Mouse (Mus musculus) forebrain, embryonic 10.5 days (tissue): ENCODE data around the gene Kank3. TPM values are rescaled to one million over a fixed set of nuclear protein-coding genes. Genes with fewer than 3 reads are reported as not detected.

Experiments
- DNase-seq: peaks from one replicate; pipeline ENCODE4 v3.0.0-alpha.2; 2017; ENCODE audit warnings: low spot score; ENCODE audit errors: extremely low spot score
- H3K27ac ChIP-seq: fragments of 300-500 bp; sonication (generic); 2 replicates; pipeline ENCODE4 v1.5.1; 2016; ENCODE audit warnings: mild to moderate bottlenecking
- H3K27me3 ChIP-seq: fragments of 300-500 bp; sonication (generic); 2 replicates; pipeline ENCODE4 v1.6.1; 2016; ENCODE audit warnings: mild to moderate bottlenecking; ENCODE audit not compliant: poor library complexity, severe bottlenecking
- H3K36me3 ChIP-seq: fragments of 300-500 bp; sonication (generic); replicated peaks from 2 replicates; pipeline ENCODE4 v1.6.1; 2016; ENCODE audit warnings: mild to moderate bottlenecking, moderate library complexity
- H3K4me1 ChIP-seq: fragments of 300-500 bp; sonication (generic); 2 replicates; pipeline ENCODE4 v1.6.1; 2016
- H3K4me3 ChIP-seq: fragments of 300-500 bp; sonication (generic); 2 replicates; pipeline ENCODE4 v1.5.1; 2016; ENCODE audit warnings: mild to moderate bottlenecking, moderate library complexity
- H3K9me3 ChIP-seq: fragments of 300-500 bp; sonication (generic); 2 replicates; pipeline ENCODE4 v1.6.1; 2016; ENCODE audit warnings: mild to moderate bottlenecking, moderate library complexity
- WGBS: fragments of 180-500 bp; shearing (Covaris S2); methylation state at CpG from one replicate; pipeline ENCODE4 v1.1.7; 2016; 5-methylcytosine and 5-hydroxymethylcytosine counted together
- polyA plus RNA-seq: library from polyadenylated mRNA; unstranded; fragments of >200 nt; fragmentation: Nextera tagmentation; extraction: Ambion mirVana; gene quantifications from 2 replicates; pipeline ENCODE4 v1.2.1, GENCODE M21; 2016

Gene Kank3
- 22.7 and 27.9 TPM in 2 replicates for polyA plus RNA-seq

GRCm38 (mm10) chr17:33810334-33811141 is at the start of gene Kank3:
Gene Kank3 (plus strand): TSS chr17:33810519.
- no peaks in the 10 kb centered on the region for H3K9me3 ChIP-seq
- peak within 1 kb of the TSS; percentile 63 for H3K4me3 ChIP-seq
- WGBS, result 1% methylated on average over 36 of the region's 36 CpGs
- H3K36me3 ChIP-seq, result 0 out of 2 replicates have a peak, but pooled peaks cover under 1% of the 10 kb centered on the region
- H3K27ac ChIP-seq, result peak within 1 kb of the TSS; percentile 59
- peaks cover 19% of the 10 kb centered on the region for H3K4me1 ChIP-seq
- H3K27me3 ChIP-seq, result peaks cover 14% of the 10 kb centered on the region
- peak; percentile 88 for DNase-seq

- H3K36me3 ChIP-seq, result no peaks in the 10 kb centered on the region
- DNase-seq, result no peak
- H3K27ac ChIP-seq, result no peak overlapping the region
- no peak overlapping the region for H3K4me3 ChIP-seq
- 75% methylated on average over 3 of the region's 3 CpGs for WGBS
- H3K27me3 ChIP-seq, result no peaks in the 10 kb centered on the region
- no peaks in the 10 kb centered on the region for H3K4me1 ChIP-seq
- H3K9me3 ChIP-seq, result no peaks in the 10 kb centered on the region
Measured at GRCm38 (mm10) chr17:33766389-33766788, 43.9 kb upstream of the Kank3 start.

GRCm38 (mm10) chr17:33771617-33772016 is 38.7 kb upstream of the Kank3 start:
- H3K4me1 ChIP-seq, result no peaks in the 10 kb centered on the region
- H3K27me3 ChIP-seq, result no peaks in the 10 kb centered on the region
- H3K4me3 ChIP-seq, result no peak overlapping the region
- no peak for DNase-seq
- no peaks in the 10 kb centered on the region for H3K9me3 ChIP-seq
- 96% methylated on average over 4 of the region's 4 CpGs for WGBS
- no peak overlapping the region for H3K27ac ChIP-seq
- peaks cover 21% of the 10 kb centered on the region for H3K36me3 ChIP-seq

DNA sequence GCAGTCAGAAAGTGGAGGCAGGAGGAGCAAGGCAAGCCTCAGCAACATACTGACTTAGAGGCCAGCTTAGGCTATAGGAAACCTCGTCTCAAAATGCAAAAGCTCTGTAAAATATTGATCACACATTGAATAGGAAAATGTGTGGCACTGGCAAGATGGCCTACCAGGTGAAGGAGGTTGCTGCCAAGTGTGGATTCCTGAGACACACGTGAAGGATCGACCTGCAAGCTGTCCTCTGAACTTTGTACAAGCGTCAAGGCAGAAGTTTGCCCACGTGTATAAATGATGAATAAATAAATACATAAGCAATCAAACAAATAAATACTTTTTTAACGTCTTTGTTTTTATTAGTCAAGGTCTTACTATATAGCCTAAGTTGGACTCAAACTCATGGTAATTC is 36.9 kb upstream of the Kank3 start:
- no peak for DNase-seq
- no peak overlapping the region for H3K27ac ChIP-seq
- no peak overlapping the region for H3K4me3 ChIP-seq
- 83% methylated on average over 6 of the region's 6 CpGs for WGBS
- H3K4me1 ChIP-seq, result peaks cover 2% of the 10 kb centered on the region
- H3K9me3 ChIP-seq, result no peaks in the 10 kb centered on the region
- no peaks in the 10 kb centered on the region for H3K27me3 ChIP-seq
- H3K36me3 ChIP-seq, result peaks cover 40% of the 10 kb centered on the region

DNA sequence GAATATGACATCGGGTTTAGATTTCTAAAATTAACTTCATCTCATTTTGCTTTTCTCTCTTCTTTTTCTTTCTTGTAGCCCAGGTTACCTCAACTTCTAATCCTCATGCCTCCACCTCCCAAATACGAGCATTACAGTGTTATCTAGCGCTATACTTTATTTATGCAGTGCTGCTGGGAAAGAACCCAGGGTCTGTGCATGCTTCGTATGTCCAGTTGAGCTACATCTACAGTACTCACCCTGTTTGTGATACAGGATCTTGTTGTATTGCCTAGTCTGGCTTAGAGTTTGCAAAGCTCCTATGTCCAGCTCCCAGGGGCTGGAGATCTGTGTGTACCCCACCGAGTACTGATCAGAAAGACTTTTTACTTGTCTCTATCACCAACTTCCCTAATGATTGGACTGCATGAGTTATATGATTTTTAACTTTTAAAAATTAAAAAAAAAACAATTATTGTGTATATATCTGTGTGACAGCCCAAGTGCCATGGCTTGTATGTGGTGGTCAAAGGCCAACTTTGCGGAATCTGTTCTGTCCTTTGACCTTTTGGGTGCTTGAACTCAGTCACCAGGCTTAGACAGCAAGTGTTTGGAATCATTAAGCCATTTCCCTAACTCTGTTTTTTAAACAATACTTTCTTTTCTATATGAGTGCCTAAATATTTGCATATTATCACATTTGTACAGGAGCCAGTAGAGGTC is 36.3 kb upstream of the Kank3 start:
- Histone ChIP-seq H3K9me3 (no peaks in the 10 kb centered on the region), H3K4me1 (peaks cover 8% of the 10 kb centered on the region), H3K27ac (no peak overlapping the region), H3K27me3 (no peaks in the 10 kb centered on the region), H3K36me3 (peaks cover 44% of the 10 kb centered on the region), H3K4me3 (no peak overlapping the region)
- DNase-seq, result no peak
- 90% methylated on average over 6 of the region's 6 CpGs for WGBS

DNA sequence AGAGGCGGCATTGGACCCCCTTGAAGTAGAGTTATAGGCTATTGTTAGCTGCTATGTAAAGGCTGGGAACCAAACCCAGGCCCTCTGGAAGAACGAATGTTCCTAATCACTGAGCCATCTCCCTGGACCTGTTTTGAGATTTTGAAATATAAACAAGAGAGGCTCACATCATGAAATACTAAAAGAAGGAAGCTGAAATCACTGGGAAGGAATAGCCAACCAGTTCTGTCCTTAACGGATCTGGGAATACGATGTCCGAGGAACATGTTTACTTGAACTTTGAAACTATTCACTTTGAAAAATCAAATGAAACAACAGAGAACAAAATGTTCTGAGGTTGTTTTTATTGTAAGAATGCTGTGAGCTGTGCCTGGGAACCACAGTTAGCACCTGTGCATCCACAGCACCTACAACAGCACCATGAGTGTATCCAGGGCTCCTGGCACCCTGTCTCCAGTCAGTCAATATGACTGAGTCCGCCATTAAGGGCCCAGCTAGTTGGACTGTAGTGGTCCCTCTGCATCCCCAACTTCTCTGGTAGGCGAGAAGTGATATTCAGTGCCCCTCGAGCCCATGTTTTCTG is 35.7 kb upstream of the Kank3 start:
- Histone ChIP-seq H3K27ac (no peak overlapping the region), H3K27me3 (no peaks in the 10 kb centered on the region), H3K36me3 (peaks cover 44% of the 10 kb centered on the region), H3K4me1 (peaks cover 14% of the 10 kb centered on the region), H3K4me3 (no peak overlapping the region), H3K9me3 (no peaks in the 10 kb centered on the region)
- 94% methylated on average over 8 of the region's 8 CpGs for WGBS
- DNase-seq, result no peak

DNA sequence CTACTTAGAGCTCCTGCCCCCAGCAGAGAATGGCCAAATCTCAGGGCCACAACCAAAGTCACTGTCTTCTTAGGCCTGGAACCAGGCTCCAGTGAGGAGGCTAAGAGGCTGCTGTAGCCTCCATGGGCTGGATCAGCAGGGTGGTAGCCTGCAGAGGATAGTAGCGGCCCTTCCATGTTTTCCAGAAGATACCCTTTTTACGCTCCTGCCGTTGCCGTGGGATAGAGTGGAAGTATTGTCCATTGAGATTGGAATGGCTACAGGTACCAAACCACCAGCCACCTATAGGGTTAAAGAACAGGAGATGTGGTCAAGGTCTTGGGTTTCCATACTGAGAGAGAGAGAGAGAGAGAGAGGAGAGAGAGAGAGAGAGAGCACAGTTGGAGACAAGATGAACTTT is 35.0 kb upstream of the Kank3 start:
- WGBS, result 95% methylated on average over 4 of the region's 4 CpGs
- Histone ChIP-seq H3K4me3 (no peak overlapping the region), H3K36me3 (peaks cover 44% of the 10 kb centered on the region), H3K27ac (no peak overlapping the region), H3K27me3 (0 out of 2 replicates have a peak, but pooled peaks cover 1% of the 10 kb centered on the region), H3K9me3 (no peaks in the 10 kb centered on the region), H3K4me1 (peaks cover 20% of the 10 kb centered on the region)
- no peak for DNase-seq

GRCm38 (mm10) chr17:33779271-33779966 is 30.9 kb upstream of the Kank3 start:
- Histone ChIP-seq H3K4me1 (peaks cover 45% of the 10 kb centered on the region), H3K36me3 (peaks cover 44% of the 10 kb centered on the region), H3K27me3 (peaks cover 18% of the 10 kb centered on the region), H3K4me3 (peak overlapping the region; percentile 62), H3K27ac (peak overlapping the region; percentile 87), H3K9me3 (no peaks in the 10 kb centered on the region)
- peak; percentile 67 for DNase-seq
- WGBS, result 52% methylated on average over 9 of the region's 9 CpGs

- WGBS, result 93% methylated on average over 5 of the region's 5 CpGs
- H3K9me3 ChIP-seq, result no peaks in the 10 kb centered on the region
- peaks cover 45% of the 10 kb centered on the region for H3K4me1 ChIP-seq
- peak overlapping the region; percentile 87; the same call in 1 of the 2 replicates for H3K27ac ChIP-seq
- peaks cover 40% of the 10 kb centered on the region for H3K36me3 ChIP-seq
- H3K4me3 ChIP-seq, result peak overlapping the region; percentile 62
- H3K27me3 ChIP-seq, result peaks cover 18% of the 10 kb centered on the region
- no peak for DNase-seq
Measured at GRCm38 (mm10) chr17:33779967-33780295, 30.4 kb upstream of the Kank3 start.

DNA sequence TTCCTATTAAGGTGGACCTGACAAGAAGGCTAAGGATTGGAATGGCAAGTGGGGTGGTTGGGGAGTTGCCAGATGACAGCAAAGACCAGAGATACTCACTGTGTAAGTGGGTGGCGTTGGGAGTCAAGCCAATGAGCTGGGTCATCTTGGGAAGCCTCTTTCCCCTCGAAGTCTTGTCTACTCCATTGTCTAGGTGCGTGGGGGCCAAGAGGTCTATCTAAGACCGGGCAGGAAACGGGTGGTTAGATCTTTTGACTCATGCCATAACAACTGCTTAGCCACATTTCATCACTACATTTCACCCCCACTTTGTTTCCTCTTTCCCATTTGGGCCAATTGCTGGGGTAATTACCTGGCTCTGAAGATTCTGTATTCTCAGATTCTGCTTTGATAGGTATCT is 29.9 kb upstream of the Kank3 start:
- Histone ChIP-seq H3K4me1 (peaks cover 48% of the 10 kb centered on the region), H3K9me3 (no peaks in the 10 kb centered on the region), H3K36me3 (peaks cover 35% of the 10 kb centered on the region), H3K27ac (peak overlapping the region; percentile 87), H3K27me3 (peaks cover 18% of the 10 kb centered on the region), H3K4me3 (peak overlapping the region; percentile 62)
- 91% methylated on average over 5 of the region's 5 CpGs for WGBS
- DNase-seq, result no peak

DNA sequence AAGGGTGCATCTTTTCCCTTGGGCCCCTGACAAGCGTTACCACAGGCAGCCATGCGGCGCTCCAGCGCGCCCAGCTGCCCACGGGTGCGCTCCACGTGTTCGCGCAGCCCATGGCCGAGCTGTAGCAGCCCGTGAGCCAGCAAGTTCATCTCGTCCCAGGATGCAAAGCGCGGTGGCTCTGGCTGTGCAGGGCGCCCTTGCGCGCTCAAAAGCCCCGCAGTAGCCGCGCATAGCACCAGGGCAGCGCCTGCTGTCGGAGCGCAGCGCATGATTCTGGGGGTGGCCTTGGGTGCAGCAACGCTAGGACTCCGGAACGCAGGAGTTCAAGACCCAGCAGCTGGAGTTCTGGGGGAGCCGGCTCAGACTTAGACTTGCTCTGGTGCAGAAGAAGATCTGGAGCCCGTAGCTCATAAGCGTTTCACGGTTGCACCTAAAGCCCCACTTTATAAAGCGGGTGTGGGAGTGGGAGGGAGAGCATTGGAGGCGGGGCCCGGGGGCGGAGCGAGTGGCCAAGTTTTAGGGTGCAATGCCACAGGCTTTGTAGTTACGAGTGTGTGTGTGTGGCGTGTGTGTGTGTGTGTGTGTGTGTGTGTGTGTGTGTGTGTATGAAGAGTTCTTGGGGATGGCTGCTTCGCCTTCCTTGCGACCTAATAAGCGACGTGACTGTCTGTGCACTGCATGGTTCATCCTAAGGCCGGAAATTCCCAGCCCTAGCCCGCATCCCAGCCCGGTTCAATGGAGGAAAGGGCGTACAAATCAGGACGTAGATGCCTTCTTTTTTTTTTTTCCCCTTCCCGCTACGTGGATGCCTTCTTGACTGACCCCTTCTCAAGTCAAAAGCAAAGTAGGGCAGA is 29.0 kb upstream of the Kank3 start, which contains the start of gene Angptl4:
Gene Angptl4 (minus strand): TSS at position 707 of the 854 bp plus-strand sequence.
- H3K27ac ChIP-seq, result peak within 1 kb of the TSS; percentile 87
- peaks cover 18% of the 10 kb centered on the region for H3K27me3 ChIP-seq
- no peaks in the 10 kb centered on the region for H3K9me3 ChIP-seq
- peak within 1 kb of the TSS; percentile 62 for H3K4me3 ChIP-seq
- DNase-seq, result peak; percentile 67
- peaks cover 26% of the 10 kb centered on the region for H3K36me3 ChIP-seq
- peaks cover 56% of the 10 kb centered on the region for H3K4me1 ChIP-seq
- 1% methylated on average over 50 of the region's 50 CpGs for WGBS

DNA sequence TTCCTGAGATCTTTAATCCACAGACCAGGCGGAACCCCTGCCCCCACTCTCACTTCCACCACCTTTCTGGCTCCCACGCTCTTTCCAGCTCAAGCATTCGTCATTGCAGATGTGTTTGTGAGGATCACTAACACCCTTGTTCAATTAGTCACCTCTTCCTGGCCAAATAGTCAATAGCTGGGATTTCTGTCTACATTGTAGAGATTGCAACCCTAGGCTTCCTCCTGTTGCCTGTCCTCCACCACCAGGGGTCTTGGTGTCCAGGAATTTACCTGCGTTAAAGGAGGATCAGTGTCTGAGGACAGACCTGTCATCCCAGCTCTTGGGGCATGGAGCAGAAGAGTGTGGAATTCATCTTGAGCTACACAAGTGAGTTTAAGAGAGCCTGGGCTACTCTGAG is 28.3 kb upstream of the Kank3 start:
- Histone ChIP-seq H3K27me3 (peaks cover 18% of the 10 kb centered on the region), H3K4me1 (peaks cover 56% of the 10 kb centered on the region), H3K9me3 (no peaks in the 10 kb centered on the region), H3K36me3 (peaks cover 18% of the 10 kb centered on the region), H3K4me3 (peak overlapping the region; percentile 62), H3K27ac (peak overlapping the region; percentile 87)
- 34% methylated on average over 4 of the region's 4 CpGs for WGBS
- DNase-seq, result no peak
